ENCODE assay signal across 25 mouse cellular contexts in genomic region chr14:22004943-22005342, GRCm38 (mm10). TPM values are rescaled to one million over a fixed set of nuclear protein-coding genes. Genes with fewer than 3 reads are reported as not detected.
DNase-seq lines count a peak whose midpoint lies in the region; ATAC-seq and TF ChIP-seq lines count a peak whose summit lies in the region.
"Had no signal": no experiment of that assay in that cellular context is flagged by ENCODE, and none has a peak within 500 bp of the region (broad histone marks: within the 10 kb centered on the region; RNA-seq: fewer than 3 reads in every experiment).

No protein-coding gene starts in this region.

- no peak for TF ChIP-seq CTCF in heart, adult 2 months (IDR thresholded peaks at IDR 0.05)

- peak; percentile 58; the same call in 1 of the 2 replicates for ATAC-seq in forebrain, embryonic 12.5 days (ENCODE audit: low FRiP score)
- ATAC-seq in cerebellum, adult (ENCODE audit: insufficient number of reproducible peaks, low FRiP score, low TSS enrichment), result no peak
- ATAC-seq: hindbrain, postnatal 0 days; intestine, embryonic 16.5 days; liver, postnatal 0 days; lung, postnatal 0 days had no signal

- intact Hi-C loops in heart, adult 2 months (cut with DNase I), result no loop called here

- 75% methylated on average over 4 of the region's 4 CpGs for WGBS in heart, adult 2 months
- 11% methylated on average over 4 of the region's 4 CpGs for WGBS in forebrain, embryonic 12.5 days

- no peaks in the 10 kb centered on the region for H3K36me3 ChIP-seq in heart, adult 2 months (ENCODE audit: control insufficient read depth, insufficient read depth, low read length)
- H3K36me3 ChIP-seq in forebrain, embryonic 12.5 days (replicated peaks), result no peaks in the 10 kb centered on the region
- H3K36me3 ChIP-seq: embryonic facial prominence, embryonic 10.5 days; G1E; limb, embryonic 12.5 days had no signal

- TF ChIP-seq EP300 in heart, adult 2 months (IDR thresholded peaks at IDR 0.05; ENCODE audit: insufficient read depth, low read depth, low read length), result no peak

- no peaks in the 10 kb centered on the region for H3K9me3 ChIP-seq in forebrain, embryonic 12.5 days
- H3K9me3 ChIP-seq: embryonic facial prominence, embryonic 10.5 days; G1E; limb, embryonic 12.5 days had no signal

- no peak overlapping the region for H3K4me3 ChIP-seq in heart, adult 2 months
- H3K4me3 ChIP-seq in forebrain, embryonic 12.5 days (replicated peaks), result no peak overlapping the region
- H3K4me3 ChIP-seq: embryonic facial prominence, embryonic 10.5 days; layer of hippocampus, adult 2 months; limb, embryonic 12.5 days had no signal

- H3K4me2 ChIP-seq in forebrain, embryonic 12.5 days, result no peak overlapping the region
- H3K4me2 ChIP-seq: heart, embryonic 11.5 days; limb, embryonic 12.5 days; liver, embryonic 11.5 days had no signal

- H3K4me1 ChIP-seq in heart, adult 2 months (ENCODE audit: control insufficient read depth, insufficient read depth, low read length), result no peaks in the 10 kb centered on the region
- peaks cover 10% of the 10 kb centered on the region; the same call in 1 of the 2 replicates for H3K4me1 ChIP-seq in forebrain, embryonic 12.5 days
- H3K4me1 ChIP-seq: limb, embryonic 12.5 days had no signal

- H3K27me3 ChIP-seq in heart, adult 2 months (ENCODE audit: control insufficient read depth, insufficient read depth, low read length), result no peaks in the 10 kb centered on the region
- peaks cover 66% of the 10 kb centered on the region for H3K27me3 ChIP-seq in forebrain, embryonic 12.5 days

- no peak overlapping the region for H3K9ac ChIP-seq in heart, adult 2 months (ENCODE audit: low read depth, low read length)
- no peak overlapping the region for H3K9ac ChIP-seq in forebrain, embryonic 12.5 days
- H3K9ac ChIP-seq: limb, embryonic 12.5 days; liver, postnatal 0 days had no signal

- H3K79me2 ChIP-seq in heart, adult 2 months (replicated peaks; ENCODE audit: control insufficient read depth, insufficient read depth, low read length), result no peaks in the 10 kb centered on the region

- peak; percentile 76 for DNase-seq in heart, adult 11 months
- DNase-seq in heart, adult 2 months, result no peak
- peak; percentile 47 for DNase-seq in Muller cell, postnatal 12 days (ENCODE audit: inconsistent ontology term)
- peak; percentile 28 for DNase-seq in retina, embryonic 14.5 days (ENCODE audit: low spot score)
- no peak for DNase-seq in thymus, postnatal 0 days (ENCODE audit: low spot score)
- no peak for DNase-seq in right cerebral cortex, postnatal 36 days (ENCODE audit: low spot score in 2 of 2)
- DNase-seq: adrenal gland, postnatal 10 days; cerebellum, adult 9-11 months; kidney, adult 9 months; layer of hippocampus, postnatal 36 days; liver, postnatal 0 days; spleen, adult 18-20 months had no signal

- no peak for TF ChIP-seq POLR2A in heart, adult 2 months (IDR thresholded peaks at IDR 0.05; ENCODE audit: insufficient read depth, low read depth, low read length)

- H3K27ac ChIP-seq in heart, adult 2 months, result no peak overlapping the region
- H3K27ac ChIP-seq in forebrain, embryonic 12.5 days, result no peak overlapping the region
- H3K27ac ChIP-seq: embryonic facial prominence, embryonic 10.5 days; hindbrain, postnatal 0 days; layer of hippocampus, adult 2 months; limb, embryonic 12.5 days; macrophage had no signal

RNA-seq across cellular contexts. Expression of gene Lrmda, which starts 14.6 kb away (rescaled TPM):
- 1 to 10 TPM; 1.0 to 1.1 TPM for total RNA-seq in heart, adult 2 months (2021)
- 0.43 and 0.44 TPM in 2 replicates for polyA plus RNA-seq in heart, adult 2 months (2012; rRNA removed)
- 0.22 TPM in 1 of 2 replicates, not detected in the other for polyA plus RNA-seq in forebrain, embryonic 12.5 days (2016; fragmentation: Nextera tagmentation; extraction: Ambion mirVana)
- polyA plus RNA-seq in thymus, postnatal 0 days (2015; fragmentation: Nextera tagmentation; extraction: Ambion mirVana), result 0.21 and 0.32 TPM in 2 replicates
- total RNA-seq: G1E; midbrain, postnatal 0 days had no signal
- polyA plus RNA-seq: G1E had no signal

RNA-seq across cellular contexts. Expression of gene Zfp503, which starts 15.5 kb away (rescaled TPM):
- total RNA-seq in heart, adult 2 months (2021), result 1 to 10 TPM; 1.4 to 1.5 TPM
- 0.88 and 1.5 TPM in 2 replicates for polyA plus RNA-seq in heart, adult 2 months (2012; rRNA removed)
- 10.9 and 13.8 TPM in 2 replicates for polyA plus RNA-seq in forebrain, embryonic 12.5 days (2016; fragmentation: Nextera tagmentation; extraction: Ambion mirVana)
- 3.0 and 3.2 TPM in 2 replicates for polyA plus RNA-seq in thymus, postnatal 0 days (2015; fragmentation: Nextera tagmentation; extraction: Ambion mirVana)
- total RNA-seq: G1E had no signal

Comparison
In these comparisons a context has a peak if more than half of its experiments do, and no peak if none do; other contexts are left out.
1. DNase-seq: peak in heart, adult 11 months (single experiment), Muller cell, postnatal 12 days (single experiment) and retina, embryonic 14.5 days (single experiment); none in heart, adult 2 months (0 of 2), thymus, postnatal 0 days (single experiment) and right cerebral cortex, postnatal 36 days (0 of 2).